Mouse (Mus musculus): Measurements from ENCODE around the gene Prex1.

DNA sequence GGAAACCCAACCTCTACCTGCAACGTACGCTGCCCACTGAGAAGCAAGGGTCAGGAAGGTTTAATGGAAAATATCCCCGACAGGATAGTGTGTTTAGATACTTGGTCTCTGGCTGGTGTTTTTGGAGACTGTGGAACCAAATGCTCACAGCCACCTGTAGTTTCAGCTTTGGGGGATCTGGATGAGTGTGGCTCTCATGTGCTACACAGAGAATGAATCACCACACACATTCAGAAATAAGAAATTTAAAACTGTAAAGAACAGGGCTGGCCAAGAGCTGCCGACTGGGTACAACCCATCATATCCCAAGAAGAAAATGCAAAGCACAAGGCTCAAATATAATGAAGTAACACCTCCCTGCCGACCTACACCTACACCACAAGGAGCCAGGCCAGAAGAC is 73.9 kb downstream of the Prex1 start:
- TF ChIP-seq CTCF (IDR thresholded peaks at IDR 0.05; ENCODE audit: low read depth, low read length) (no peak), TAL1 (conservative IDR thresholded peaks at IDR 0.05; ENCODE audit: low read depth, low read length) (no peak), GATA1 (IDR thresholded peaks at IDR 0.05; ENCODE audit: borderline replicate concordance, low read length) (no peak), GATA2 (IDR thresholded peaks at IDR 0.05; ENCODE audit: borderline replicate concordance, low read depth, low read length) (no peak)
